Mouse (Mus musculus): ENCODE measurements around the gene Otulin.

- no peak for TF ChIP-seq CTCF (IDR thresholded peaks at IDR 0.05; ENCODE audit: low read depth, low read length)
- no peak for TF ChIP-seq POLR2A (IDR thresholded peaks at IDR 0.05; ENCODE audit: extremely low read depth, insufficient read depth, low read length)
Observed at GRCm38 (mm10) chr15:27506127-27506886, 124.2 kb downstream of the Otulin start.

Measured in liver, adult 2 months (tissue).